Mouse (Mus musculus) testis, adult 2 months (tissue): Measurements from ENCODE around the gene Eva1b. TPM values are rescaled to one million over a fixed set of nuclear protein-coding genes. Genes with fewer than 3 reads are reported as not detected.

ENCODE experiments used
- H3K27ac ChIP-seq: fragments of 200-500 bp; 2 replicates; pipeline ENCODE4 v1.5.1; 2012; ENCODE audit warnings: low read depth, low read length; ENCODE audit not compliant: control insufficient read depth, insufficient read depth
- H3K27me3 ChIP-seq: fragments of 200-500 bp; 2 replicates; pipeline ENCODE4 v1.6.1; 2012; ENCODE audit warnings: mild to moderate bottlenecking, low read length, moderate library complexity; ENCODE audit not compliant: control insufficient read depth, insufficient read depth
- H3K36me3 ChIP-seq: fragments of 200-500 bp; 2 replicates; pipeline ENCODE4 v1.6.1; 2012; ENCODE audit warnings: mild to moderate bottlenecking, low read length; ENCODE audit not compliant: control insufficient read depth, insufficient read depth
- H3K4me1 ChIP-seq: fragments of 200-500 bp; 2 replicates; pipeline ENCODE4 v1.6.1; 2012; ENCODE audit warnings: low read length; ENCODE audit not compliant: control insufficient read depth, insufficient read depth
- H3K4me3 ChIP-seq: fragments of 200-500 bp; 2 replicates; pipeline ENCODE4 v1.5.1; 2012; ENCODE audit warnings: low read depth, mild to moderate bottlenecking, low read length, moderate library complexity, mixed read lengths; ENCODE audit not compliant: control insufficient read depth
- CTCF ChIP-seq: fragments of 200-500 bp; IDR thresholded peaks from 2 replicates; pipeline ENCODE4 v1.5.1; 2012; ENCODE audit warnings: low read depth, mild to moderate bottlenecking, inconsistent platforms, low read length, moderate library complexity; ENCODE audit not compliant: control insufficient read depth, insufficient read depth, insufficient replicate concordance
- POLR2A ChIP-seq: fragments of 200-500 bp; IDR thresholded peaks from 2 replicates; pipeline ENCODE4 v1.6.1; 2012; ENCODE audit warnings: low read depth, mild to moderate bottlenecking, inconsistent platforms, low read length, moderate library complexity; ENCODE audit not compliant: control insufficient read depth
- polyA plus RNA-seq: library from polyadenylated mRNA; depleted of rRNA; stranded (reverse); fragments of >200 nt; gene quantifications from 2 replicates; pipeline ENCODE4 v1.2.3, GENCODE M21; 2012

The Eva1b gene
- polyA plus RNA-seq, 1 experiment: 6.2 TPM

DNA sequence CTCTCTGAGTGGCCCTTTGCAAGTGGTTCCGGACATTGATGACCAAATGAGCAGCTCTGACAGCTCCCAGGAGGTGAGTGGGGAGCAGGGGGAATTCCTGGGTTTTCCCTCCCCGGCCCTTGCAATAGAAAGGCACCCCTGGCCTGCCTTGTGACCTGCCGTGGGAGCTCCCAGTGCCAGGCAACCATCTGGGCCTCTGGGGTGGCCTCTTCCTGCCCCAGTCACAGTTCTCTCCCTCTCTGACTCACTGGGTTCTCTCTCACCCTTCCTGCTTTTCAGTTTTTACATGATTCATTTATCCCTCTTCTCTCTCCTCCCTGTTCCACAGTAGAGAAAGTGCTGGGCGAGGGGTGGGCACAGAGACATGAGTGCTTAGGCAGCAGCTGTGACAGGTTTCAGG is 9.8 kb upstream of the Eva1b start:
- peaks cover 4% of the 10 kb centered on the region; the same call in 1 of the 2 replicates for H3K36me3 ChIP-seq
- no peaks in the 10 kb centered on the region for H3K4me1 ChIP-seq
- no peak for TF ChIP-seq CTCF
- TF ChIP-seq POLR2A: no peak
- H3K27ac ChIP-seq: no peak overlapping the region
- H3K27me3 ChIP-seq: no peaks in the 10 kb centered on the region
- no peak overlapping the region for H3K4me3 ChIP-seq

DNA sequence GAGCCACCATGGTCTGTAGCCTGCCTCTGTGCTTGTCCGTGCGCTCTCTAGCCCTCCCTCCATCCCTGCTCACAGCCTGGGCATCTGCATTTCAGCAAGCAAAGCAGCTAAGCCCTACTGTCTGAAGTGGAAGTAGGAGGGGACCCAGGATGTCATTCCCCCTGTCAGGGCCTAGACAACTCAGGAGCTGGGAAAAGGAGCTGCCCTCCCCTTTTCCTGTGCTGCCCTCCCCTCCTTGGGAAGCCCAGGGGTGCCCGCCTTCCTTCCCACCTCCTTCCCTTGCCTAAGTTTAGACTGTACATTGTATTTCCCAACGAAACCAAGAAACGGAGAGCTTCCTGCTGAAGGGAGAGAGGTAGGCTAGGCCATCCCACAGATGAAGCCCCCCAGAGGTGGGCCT is 6.5 kb upstream of the Eva1b start:
- Histone ChIP-seq H3K4me3 (no peak overlapping the region), H3K27me3 (no peaks in the 10 kb centered on the region), H3K27ac (peak overlapping the region; percentile 36), H3K4me1 (no peaks in the 10 kb centered on the region), H3K36me3 (peaks cover 4% of the 10 kb centered on the region; the same call in 1 of the 2 replicates)
- TF ChIP-seq POLR2A: no peak
- TF ChIP-seq CTCF: no peak

DNA sequence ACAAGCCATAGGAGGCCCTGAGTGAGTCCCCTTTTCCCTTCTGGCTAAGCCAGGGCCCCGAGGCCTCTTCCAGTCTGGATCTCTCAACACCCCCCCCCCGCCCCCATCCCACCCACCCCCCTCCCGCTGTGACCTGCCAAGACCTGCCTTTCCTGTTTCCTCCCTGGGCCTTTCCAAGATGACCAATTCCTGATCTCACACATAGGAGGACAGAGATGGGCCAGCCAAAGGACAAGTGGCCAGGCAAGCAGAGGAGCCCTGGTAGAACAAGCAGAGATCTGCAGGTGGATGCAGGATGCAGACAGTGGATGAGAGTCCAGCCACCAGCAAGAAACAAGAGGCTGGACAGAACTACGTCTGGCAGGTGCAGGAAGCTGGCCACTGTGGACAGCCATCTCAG is 2.1 kb upstream of the Eva1b start:
- TF ChIP-seq POLR2A: no peak
- no peak for TF ChIP-seq CTCF
- no peak overlapping the region for H3K27ac ChIP-seq
- no peaks in the 10 kb centered on the region for H3K36me3 ChIP-seq
- peaks cover 17% of the 10 kb centered on the region for H3K4me1 ChIP-seq
- H3K27me3 ChIP-seq: no peaks in the 10 kb centered on the region
- H3K4me3 ChIP-seq: no peak overlapping the region

DNA sequence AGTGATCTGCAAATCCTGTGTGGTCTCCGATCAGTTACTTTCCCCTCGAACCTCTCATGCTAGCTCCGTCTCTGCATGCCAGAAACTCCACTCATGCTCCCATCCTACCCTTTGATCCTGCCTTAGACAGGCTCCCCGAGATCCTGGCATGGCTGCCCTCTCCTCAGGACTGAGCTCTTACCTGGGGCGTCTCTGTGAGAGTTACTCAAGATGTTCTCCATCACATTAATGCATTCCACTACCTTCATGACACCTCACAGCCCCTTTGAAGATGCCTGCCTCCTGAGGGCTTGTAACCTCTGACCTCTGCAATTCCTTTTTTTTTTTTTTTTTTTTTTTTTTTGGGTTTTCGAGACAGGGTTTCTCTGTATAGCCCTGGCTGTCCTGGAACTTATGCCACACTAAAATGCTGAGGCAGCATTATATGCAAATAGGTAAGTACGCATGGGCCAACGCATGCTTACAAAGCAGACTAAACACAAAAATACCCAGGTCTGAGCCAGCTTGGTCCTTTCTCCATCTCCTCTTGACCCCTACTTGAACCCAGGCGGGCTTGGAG is 491 bp upstream of the Eva1b start:
- no peak for TF ChIP-seq POLR2A
- TF ChIP-seq CTCF: no peak
- Histone ChIP-seq H3K27me3 (no peaks in the 10 kb centered on the region), H3K27ac (peak overlapping the region; percentile 26; the same call in 1 of the 2 replicates), H3K4me1 (peaks cover 17% of the 10 kb centered on the region), H3K4me3 (no peak overlapping the region), H3K36me3 (no peaks in the 10 kb centered on the region)

DNA sequence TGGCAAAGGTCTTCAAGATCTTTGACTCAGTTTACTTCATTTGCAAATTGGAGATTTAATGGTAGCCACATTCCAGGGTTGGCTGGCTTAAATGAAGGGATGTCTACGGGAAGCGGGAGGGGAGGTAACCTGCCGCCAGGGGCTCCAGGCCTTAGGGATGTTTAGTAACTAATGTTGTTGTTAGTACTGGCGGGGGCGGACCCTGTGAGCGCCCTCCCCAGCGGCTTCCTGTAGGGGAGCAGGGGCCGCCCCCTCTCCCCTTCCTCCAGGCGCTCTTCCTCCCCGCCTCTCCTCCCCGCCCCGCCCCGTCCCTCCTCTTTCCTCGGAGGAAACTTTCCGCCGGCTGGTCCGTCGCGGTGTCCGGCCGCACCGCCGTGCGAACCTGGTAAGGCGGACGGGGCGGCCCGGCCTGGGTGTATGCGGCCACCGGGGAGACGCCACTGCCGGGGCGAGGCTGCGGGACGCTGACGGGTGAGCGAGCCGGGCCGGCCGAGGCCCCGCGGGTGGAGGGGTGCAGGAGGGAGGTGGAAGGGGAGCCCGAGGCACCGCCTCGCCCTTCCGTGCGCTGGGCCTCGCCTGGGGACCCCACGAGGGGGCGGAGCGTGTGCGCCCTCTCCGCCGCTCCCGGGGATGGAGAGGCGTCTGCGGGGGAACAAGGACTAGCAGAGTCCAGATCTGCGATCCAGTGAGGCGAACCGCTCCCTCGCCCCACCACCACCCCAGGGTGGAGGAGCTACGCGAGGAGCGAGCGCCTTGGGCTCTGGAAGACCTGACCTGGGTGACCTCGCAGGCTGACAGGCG is 817 bp downstream of the Eva1b start:
- peak overlapping the region; percentile 58 for H3K4me3 ChIP-seq
- peaks cover 17% of the 10 kb centered on the region for H3K4me1 ChIP-seq
- H3K27me3 ChIP-seq: no peaks in the 10 kb centered on the region

DNA sequence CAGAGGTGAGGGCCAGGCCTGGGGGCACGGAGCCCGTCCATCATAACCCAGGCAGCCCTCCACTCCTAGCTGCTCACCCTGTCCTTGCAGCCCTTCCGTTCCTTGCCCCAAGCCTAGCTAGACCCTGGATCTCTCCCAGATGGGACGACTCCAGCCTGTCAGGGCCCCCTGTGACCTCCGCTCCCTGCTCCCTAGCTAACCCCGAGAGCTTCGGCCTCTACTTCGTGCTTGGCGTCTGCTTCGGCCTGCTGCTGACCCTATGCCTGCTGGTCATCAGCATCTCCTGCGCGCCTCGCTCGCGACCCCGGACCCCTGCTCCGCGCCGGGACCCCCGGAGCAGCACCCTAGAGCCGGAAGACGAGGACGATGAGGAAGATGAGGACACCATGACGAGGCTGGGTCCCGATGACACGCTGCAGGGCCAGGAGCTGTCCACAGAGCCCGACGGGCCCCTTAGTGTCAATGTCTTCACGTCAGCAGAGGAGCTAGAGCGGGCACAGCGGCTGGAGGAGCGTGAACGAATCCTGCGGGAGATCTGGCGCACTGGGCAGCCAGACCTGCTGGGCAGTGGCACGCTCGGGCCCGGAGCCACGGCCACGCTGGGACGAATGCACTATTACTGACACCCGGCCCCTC is 1.6 kb downstream of the Eva1b start:
- H3K27me3 ChIP-seq: no peaks in the 10 kb centered on the region

More for the DNA sequence above, 817 bp downstream of the Eva1b start:
- Histone ChIP-seq H3K27ac (peak overlapping the region; percentile 12), H3K36me3 (no peaks in the 10 kb centered on the region)
- TF ChIP-seq CTCF: no peak
- TF ChIP-seq POLR2A: no peak

DNA sequence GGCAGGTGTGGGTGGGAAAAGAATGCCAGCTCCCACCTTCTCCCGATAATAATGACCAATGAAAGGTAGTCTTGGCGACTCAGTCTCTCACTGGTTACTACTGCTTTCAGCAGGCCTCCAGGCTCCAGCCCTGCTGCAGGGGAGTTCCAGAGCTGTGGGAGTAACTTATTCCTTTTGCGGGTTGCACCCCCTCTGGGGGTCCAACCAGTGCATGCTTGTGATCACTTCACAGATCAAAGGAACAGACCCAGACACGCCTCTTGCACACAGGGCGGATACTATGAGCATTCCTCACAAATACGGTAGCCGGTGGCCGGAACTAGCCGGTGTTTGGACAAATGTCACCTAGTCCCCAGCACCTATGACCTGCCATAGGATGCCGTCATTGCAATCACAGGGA is 2.3 kb downstream of the Eva1b start:
- no peak overlapping the region; the same call in 1 of the 2 replicates for H3K4me3 ChIP-seq
- peaks cover 17% of the 10 kb centered on the region for H3K4me1 ChIP-seq
- peak overlapping the region; percentile 56 for H3K27ac ChIP-seq
- H3K27me3 ChIP-seq: no peaks in the 10 kb centered on the region
- TF ChIP-seq CTCF: no peak
- TF ChIP-seq POLR2A: no peak
- no peaks in the 10 kb centered on the region for H3K36me3 ChIP-seq

More for the DNA sequence above, 1.6 kb downstream of the Eva1b start:
- Histone ChIP-seq H3K36me3 (no peaks in the 10 kb centered on the region), H3K27ac (peak overlapping the region; percentile 56), H3K4me1 (peaks cover 17% of the 10 kb centered on the region), H3K4me3 (peak overlapping the region; percentile 58)
- TF ChIP-seq POLR2A: no peak
- no peak for TF ChIP-seq CTCF
